Mouse (Mus musculus): ENCODE data around the gene Coq10b.

Gene Coq10b

DNA sequence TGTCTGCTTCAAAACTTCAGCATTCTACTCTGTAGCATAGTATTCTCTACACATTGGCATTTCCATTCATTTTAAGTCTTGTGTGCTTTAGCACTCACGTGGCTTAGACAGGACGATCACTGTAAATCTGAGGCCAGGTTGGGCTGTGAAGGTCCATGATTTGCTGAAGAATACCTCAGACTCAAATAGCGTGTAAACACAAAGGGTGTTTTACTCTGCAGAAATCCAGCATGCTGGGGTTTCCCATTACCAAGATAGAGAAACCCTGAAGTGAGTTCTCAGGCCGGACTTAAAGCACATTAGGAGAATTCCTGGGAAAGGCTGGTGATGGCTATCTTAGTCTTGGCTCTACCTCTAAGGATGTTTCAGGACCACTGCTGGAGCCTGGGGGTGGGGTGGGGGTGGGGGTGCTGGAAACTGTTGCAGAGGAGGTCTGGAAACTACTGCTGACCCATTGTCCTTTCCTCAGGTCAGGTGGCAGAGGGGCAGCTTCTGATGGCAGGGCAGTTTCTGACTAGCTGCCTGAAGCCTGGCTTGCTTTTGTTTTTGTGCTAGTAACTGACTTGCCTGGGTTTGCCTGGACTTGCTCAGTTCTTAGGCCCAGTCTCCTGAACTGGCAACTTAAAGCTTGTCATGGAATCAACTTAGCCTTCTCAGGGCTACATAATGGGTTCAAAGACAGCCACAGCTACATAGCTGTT, 56.6 kb downstream of the Coq10b start:
- DNase-seq, result no peak

All from kidney, adult 18-20 months (tissue).